Mouse (Mus musculus) kidney, adult 2 months (tissue): ENCODE measurements around the gene Car6. TPM values are rescaled to one million over a fixed set of nuclear protein-coding genes. Genes with fewer than 3 reads are reported as not detected.

Experiments
- DNase-seq: peaks from one replicate; pipeline ENCODE4 v3.0.0; 2021
- H3K27ac ChIP-seq: fragments of 200-500 bp; 2 replicates; pipeline ENCODE4 v1.5.1; 2012; ENCODE audit warnings: low read depth, low read length, control low read depth, inconsistent platforms; ENCODE audit not compliant: insufficient read depth
- H3K27me3 ChIP-seq: fragments of 200-500 bp; replicated peaks from 2 replicates; pipeline ENCODE4 v1.6.1; 2012; ENCODE audit warnings: mild to moderate bottlenecking, moderate library complexity, low read length, inconsistent platforms; ENCODE audit not compliant: control insufficient read depth, insufficient read depth
- H3K36me3 ChIP-seq: fragments of 200-500 bp; 2 replicates; pipeline ENCODE4 v1.6.1; 2012; ENCODE audit warnings: mild to moderate bottlenecking, moderate library complexity, low read length, inconsistent platforms; ENCODE audit not compliant: control insufficient read depth, insufficient read depth
- H3K4me1 ChIP-seq: fragments of 200-500 bp; 2 replicates; pipeline ENCODE4 v1.6.1; 2011; ENCODE audit warnings: low read length; ENCODE audit not compliant: control insufficient read depth, insufficient read depth
- H3K4me3 ChIP-seq: fragments of 200-500 bp; 2 replicates; pipeline ENCODE4 v1.5.1; 2011; ENCODE audit warnings: mild to moderate bottlenecking, low read depth, low read length, control low read depth; ENCODE audit not compliant: insufficient read depth
- CTCF ChIP-seq: fragments of 200-500 bp; conservative IDR thresholded peaks from 2 replicates; pipeline ENCODE4 v1.5.1; 2011; ENCODE audit warnings: low read depth, mild to moderate bottlenecking, control low read depth, low read length, moderate library complexity, mixed read lengths; ENCODE audit not compliant: insufficient read depth, insufficient read length
- POLR2A ChIP-seq: fragments of 200-500 bp; IDR thresholded peaks from one replicate; pipeline ENCODE4 v1.6.1; 2011; ENCODE audit warnings: low read depth, low read length, control low read depth
- WGBS: fragments of 180-500 bp; shearing (Covaris S2); methylation state at CpG from one replicate; pipeline ENCODE4 v1.1.7; 2018; 5-methylcytosine and 5-hydroxymethylcytosine counted together
- polyA plus RNA-seq: library from polyadenylated mRNA; depleted of rRNA; stranded (reverse); fragments of >200 nt; gene quantifications from 2 replicates; pipeline ENCODE4 v1.2.3, GENCODE M21; 2012

Car6 gene
- polyA plus RNA-seq, 1 experiment: not detected

DNA sequence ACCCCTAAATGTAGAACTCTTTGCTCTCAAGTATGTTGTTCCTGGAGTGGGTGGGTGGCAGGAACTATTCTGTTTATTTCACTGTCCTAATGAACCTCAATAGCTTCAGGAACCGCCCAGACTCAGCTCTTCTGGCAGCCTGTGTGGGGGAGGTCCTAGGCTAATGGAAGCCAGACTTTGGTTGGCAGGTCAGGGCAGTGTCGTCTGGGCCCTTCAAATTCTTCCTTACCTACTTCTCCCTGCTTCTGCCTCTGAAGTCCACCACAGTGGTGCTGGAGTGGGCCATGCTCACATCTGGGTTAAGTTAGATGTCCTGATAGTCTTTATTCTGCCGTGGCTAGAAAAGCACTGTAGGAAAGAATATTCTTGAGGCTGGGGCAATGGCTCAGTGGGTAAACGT lies 23.0 kb downstream of the Car6 start:
- Histone ChIP-seq H3K27me3 (no peaks in the 10 kb centered on the region), H3K4me3 (no peak overlapping the region), H3K27ac (no peak overlapping the region), H3K36me3 (no peaks in the 10 kb centered on the region), H3K4me1 (no peaks in the 10 kb centered on the region)
- 65% methylated on average over 4 of the region's 4 CpGs for WGBS
- no peak for TF ChIP-seq CTCF
- TF ChIP-seq POLR2A: no peak
- DNase-seq: no peak

DNA sequence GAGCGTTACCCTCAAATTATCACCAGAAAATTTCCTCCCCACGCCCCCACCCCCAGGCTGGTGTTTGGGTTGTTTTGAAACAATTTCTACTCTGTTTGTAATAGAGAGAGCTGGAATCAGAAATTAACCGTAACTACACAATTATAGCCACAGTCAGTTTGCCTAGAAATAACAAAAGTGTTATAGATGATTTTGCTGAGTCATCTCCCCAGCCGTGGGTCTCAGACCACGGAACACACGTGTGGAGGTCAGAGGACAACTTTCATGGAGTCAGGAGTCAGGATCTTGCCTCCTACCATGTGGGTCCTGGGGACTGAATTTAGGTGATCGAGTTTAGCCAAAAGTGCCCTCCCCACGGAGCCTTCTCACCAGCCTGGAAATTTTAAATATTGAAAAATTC lies 24.0 kb downstream of the Car6 start:
- DNase-seq: no peak
- no peak overlapping the region for H3K27ac ChIP-seq
- TF ChIP-seq POLR2A: no peak
- TF ChIP-seq CTCF: no peak
- no peaks in the 10 kb centered on the region for H3K27me3 ChIP-seq
- 68% methylated on average over 8 of the region's 8 CpGs for WGBS
- H3K4me1 ChIP-seq: no peaks in the 10 kb centered on the region
- H3K36me3 ChIP-seq: no peaks in the 10 kb centered on the region
- no peak overlapping the region for H3K4me3 ChIP-seq

DNA sequence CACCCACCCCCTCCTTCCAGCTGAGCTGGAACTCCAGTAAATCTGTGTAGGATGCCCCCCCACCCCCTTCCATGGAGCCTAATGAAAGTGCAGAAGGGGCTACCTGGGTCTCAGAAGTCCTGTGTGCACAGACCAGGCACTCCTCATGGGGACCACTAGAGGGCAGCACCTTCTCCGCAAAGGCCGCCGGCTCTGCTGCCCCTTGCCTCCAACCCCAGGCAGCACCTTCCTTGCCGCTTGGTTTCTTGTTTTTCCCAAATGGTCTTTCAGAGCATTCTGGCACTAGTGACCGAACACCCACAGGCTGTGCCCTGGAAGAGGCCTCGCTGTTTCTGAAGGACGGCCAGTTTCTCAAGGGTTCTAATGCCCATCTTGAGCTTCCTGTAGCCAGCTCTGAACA lies 24.6 kb downstream of the Car6 start:
- H3K27ac ChIP-seq: no peak overlapping the region
- no peaks in the 10 kb centered on the region for H3K27me3 ChIP-seq
- H3K4me3 ChIP-seq: no peak overlapping the region
- no peaks in the 10 kb centered on the region for H3K4me1 ChIP-seq
- peak; percentile 30 for DNase-seq
- H3K36me3 ChIP-seq: no peaks in the 10 kb centered on the region
- WGBS: 3% methylated on average over 7 of the region's 7 CpGs
- TF ChIP-seq POLR2A (no peak), CTCF (peak; percentile 85)

DNA sequence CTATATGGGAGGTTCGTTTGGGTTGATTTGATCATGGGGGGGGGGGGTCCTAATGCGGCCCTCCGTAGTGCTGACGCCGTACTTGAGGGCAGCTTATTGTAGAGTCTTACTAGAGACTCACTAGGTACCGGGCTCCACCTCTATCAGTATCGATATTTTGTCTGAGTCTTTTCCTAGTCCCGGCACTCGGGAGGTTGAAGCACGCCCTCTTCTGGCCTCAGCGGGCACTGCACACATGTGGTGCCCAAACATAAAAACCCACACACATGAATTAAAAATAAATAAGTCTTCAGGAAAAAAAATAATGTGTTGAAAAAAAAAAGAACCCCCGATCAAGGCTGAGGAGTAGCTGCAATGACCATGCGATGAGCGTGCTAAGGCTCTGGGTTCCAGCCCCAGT lies 27.1 kb downstream of the Car6 start:
- Histone ChIP-seq H3K27ac (no peak overlapping the region), H3K36me3 (no peaks in the 10 kb centered on the region), H3K4me1 (no peaks in the 10 kb centered on the region), H3K27me3 (no peaks in the 10 kb centered on the region), H3K4me3 (no peak overlapping the region)
- 93% methylated on average over 14 of the region's 14 CpGs for WGBS
- DNase-seq: no peak
- TF ChIP-seq POLR2A (no peak), CTCF (no peak)

DNA sequence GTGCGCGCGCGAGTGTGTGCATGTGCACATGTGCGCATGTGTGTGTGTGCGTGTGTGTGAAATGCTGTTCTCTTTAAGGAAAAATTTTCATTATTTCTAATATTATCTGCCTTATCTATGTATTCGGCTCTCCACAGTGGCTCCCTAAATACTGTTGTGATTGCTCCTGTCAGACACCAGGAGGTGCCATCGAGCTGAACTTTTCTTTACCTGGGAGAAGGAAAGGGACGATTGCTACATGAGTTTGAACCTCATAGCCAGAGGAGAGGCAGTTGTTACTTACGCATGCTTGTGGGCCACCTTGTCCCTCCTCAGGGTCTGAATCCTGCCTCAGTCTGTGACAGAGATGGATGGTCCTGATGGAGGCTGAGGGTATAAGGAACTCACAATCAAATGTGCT lies 27.9 kb downstream of the Car6 start:
- peak; percentile 44 for DNase-seq
- TF ChIP-seq POLR2A: no peak
- TF ChIP-seq CTCF: peak; percentile 56
- Histone ChIP-seq H3K36me3 (no peaks in the 10 kb centered on the region), H3K4me3 (no peak overlapping the region), H3K27me3 (no peaks in the 10 kb centered on the region), H3K4me1 (no peaks in the 10 kb centered on the region), H3K27ac (no peak overlapping the region)
- 60% methylated on average over 10 of the region's 10 CpGs for WGBS

DNA sequence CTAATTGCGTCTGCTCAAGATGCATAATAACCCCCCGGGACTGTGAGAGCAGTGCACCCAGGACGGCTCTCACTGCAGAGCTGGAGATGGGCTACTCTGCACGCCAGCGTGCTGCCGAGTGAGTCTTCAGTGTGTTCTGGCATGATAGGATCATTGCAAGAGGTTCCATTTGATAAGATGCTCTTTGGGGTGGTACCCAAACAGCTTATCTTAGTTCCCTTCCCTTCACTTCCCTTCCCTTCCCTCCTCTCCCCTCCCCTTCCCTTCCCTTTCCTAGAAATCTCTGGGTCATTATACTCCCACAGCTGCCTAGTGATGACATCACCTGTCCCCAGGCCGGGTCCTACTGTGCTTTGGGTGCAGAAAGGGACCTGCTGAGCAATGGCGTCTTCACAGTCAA lies 29.0 kb downstream of the Car6 start:
- 86% methylated on average over 8 of the region's 8 CpGs for WGBS
- no peaks in the 10 kb centered on the region for H3K27me3 ChIP-seq
- DNase-seq: no peak
- no peaks in the 10 kb centered on the region for H3K36me3 ChIP-seq
- no peak for TF ChIP-seq CTCF
- no peak for TF ChIP-seq POLR2A
- no peak overlapping the region for H3K27ac ChIP-seq
- H3K4me3 ChIP-seq: no peak overlapping the region
- no peaks in the 10 kb centered on the region for H3K4me1 ChIP-seq

- no peaks in the 10 kb centered on the region for H3K4me1 ChIP-seq
- no peak for DNase-seq
- no peak for TF ChIP-seq POLR2A
- H3K36me3 ChIP-seq: no peaks in the 10 kb centered on the region
- no peak overlapping the region for H3K4me3 ChIP-seq
- H3K27ac ChIP-seq: no peak overlapping the region
- no peaks in the 10 kb centered on the region for H3K27me3 ChIP-seq
- WGBS: 77% methylated on average over 10 of the region's 10 CpGs
Measured at GRCm38 (mm10) chr4:150168406-150168805, 32.7 kb downstream of the Car6 start.

- no peak overlapping the region for H3K27ac ChIP-seq
- no peaks in the 10 kb centered on the region for H3K4me1 ChIP-seq
- H3K27me3 ChIP-seq: no peaks in the 10 kb centered on the region
- H3K4me3 ChIP-seq: peak overlapping the region; percentile 17; the same call in 1 of the 2 replicates
- 47% methylated on average over 13 of the region's 13 CpGs for WGBS
- no peak for DNase-seq
- TF ChIP-seq POLR2A: no peak
- TF ChIP-seq CTCF: no peak
- H3K36me3 ChIP-seq: no peaks in the 10 kb centered on the region
Measured at GRCm38 (mm10) chr4:150164875-150165274, 36.3 kb downstream of the Car6 start.
